Mouse (Mus musculus) skeletal muscle tissue, postnatal 0 days (tissue): Measurements from ENCODE around the gene Snap91. TPM values are rescaled to one million over a fixed set of nuclear protein-coding genes. Genes with fewer than 3 reads are reported as not detected.

Experiments used
- polyA plus RNA-seq: library from polyadenylated mRNA; unstranded; fragments of >200 nt; fragmentation: Nextera tagmentation; extraction: Ambion mirVana; gene quantifications from 2 replicates; pipeline ENCODE4 v1.2.1, GENCODE M21; 2015

The Snap91 gene
- 3.9 and 4.9 TPM in 2 replicates for polyA plus RNA-seq

DNA sequence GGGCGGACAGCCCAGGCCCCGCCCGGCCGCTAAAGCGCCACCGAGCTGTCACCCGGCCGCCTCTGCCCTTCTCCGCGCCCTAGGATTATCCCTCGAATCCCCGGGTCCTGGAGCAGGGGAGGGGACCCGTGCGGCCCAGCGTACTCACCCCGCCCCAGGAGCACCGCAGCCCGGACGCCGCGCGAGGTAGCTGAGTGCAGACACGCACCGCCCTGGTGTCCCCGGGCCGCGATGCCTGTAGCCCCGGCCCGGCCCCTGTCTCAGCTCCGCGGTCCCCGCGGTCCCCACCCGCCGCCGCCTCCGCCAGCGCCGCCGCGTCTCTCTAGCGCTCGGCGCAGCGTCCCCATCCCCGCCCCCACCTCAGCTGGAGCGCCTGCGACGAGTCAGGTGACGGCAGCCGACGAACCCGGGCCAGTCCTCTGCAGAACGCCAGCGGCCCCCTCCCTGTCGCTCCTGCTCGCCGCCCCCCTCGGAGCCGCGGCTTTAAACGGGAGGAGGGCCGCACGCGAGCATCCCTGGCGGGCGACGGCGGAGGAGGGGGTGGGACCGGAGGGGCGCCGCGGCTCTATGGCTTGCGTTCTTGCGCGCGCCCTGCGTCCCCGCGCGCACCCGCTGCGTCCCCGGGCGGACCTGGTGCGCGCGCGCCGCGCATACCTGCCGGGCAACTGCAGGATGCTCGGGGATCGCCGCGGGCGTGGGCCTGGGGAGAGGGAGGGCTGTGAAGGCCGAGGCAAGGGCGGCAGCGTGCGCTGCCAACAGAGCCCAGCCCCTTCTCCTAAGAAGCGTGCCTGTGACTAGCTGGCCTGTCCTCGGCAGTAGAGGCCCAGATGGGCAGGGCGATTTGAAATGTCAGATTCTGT lies at the start of gene Snap91:
Snap91 (minus strand) TSS at position 542 of the 860 bp plus-strand sequence.

DNA sequence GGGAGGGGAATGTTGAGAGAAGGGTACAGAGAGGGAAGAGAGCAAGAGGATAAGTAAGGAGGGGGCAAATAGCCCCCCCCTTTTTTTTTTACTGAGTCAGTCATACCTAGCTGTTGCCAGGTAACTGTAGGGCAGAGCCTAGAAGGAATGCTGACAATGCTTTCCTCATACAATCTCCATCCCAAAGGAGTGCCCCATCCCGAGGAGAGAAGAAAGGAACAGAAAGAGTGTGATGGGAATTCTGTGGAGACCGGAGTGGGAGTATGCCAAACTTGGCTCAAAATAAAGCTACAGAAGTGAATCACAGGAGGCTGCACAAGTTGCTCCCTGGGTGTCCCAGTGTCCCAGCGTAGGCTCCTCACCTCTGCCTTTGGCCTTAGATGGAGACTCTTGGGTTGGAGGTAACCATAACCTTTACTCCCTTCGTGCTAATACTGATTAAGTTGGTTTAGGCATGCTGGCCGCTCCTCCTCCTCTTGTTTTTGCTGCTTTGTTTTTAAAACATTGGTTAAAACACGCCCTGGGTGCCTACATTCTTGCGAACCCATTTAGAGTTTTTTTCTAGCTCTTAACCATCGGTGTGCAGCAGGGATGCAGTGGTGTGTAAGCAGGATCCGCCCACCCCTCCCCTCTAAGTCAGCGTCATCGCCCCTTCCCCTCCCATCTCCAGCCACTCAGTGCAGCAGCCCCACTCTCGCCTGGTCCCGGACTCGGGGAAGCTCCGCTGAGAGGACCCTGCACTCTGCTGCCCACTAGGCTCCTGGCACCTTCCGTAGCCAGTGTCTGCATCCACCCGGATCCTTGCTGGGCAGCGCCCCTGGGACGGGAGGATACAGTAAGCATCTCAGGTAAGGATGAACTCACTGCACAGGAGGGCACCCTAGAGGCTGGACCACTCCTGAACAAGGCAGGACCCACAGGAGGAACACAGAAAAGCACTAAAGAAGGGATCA lies 137.2 kb downstream of the Snap91 start, which contains the start of gene Prss35:
Prss35 (plus strand) TSS at position 691 of the 953 bp plus-strand sequence.

Other genes starting within 250 kb of the Snap91 start
- 11.1 and 25.5 TPM in 2 replicates for gene Me1, start 184.7 kb downstream of the Snap91 start, polyA plus RNA-seq
- 8.7 and 11.1 TPM in 2 replicates for gene Prss35, start 137.0 kb downstream of the Snap91 start, polyA plus RNA-seq
- not detected in 2 replicates for gene Ripply2, start 134.9 kb upstream of the Snap91 start, polyA plus RNA-seq
- 32.7 and 34.6 TPM in 2 replicates for gene Cyb5r4, start 141.4 kb upstream of the Snap91 start, polyA plus RNA-seq